ENCODE assay signal across 24 mouse cellular contexts in genomic region chr10:3993365-3994102, GRCm38 (mm10). TPM values are rescaled to one million over a fixed set of nuclear protein-coding genes. Genes with fewer than 3 reads are reported as not detected.
A peak's percentile ranks its signal among the peaks of the same experiment; 100 is the strongest.
DNase-seq lines count a peak whose midpoint lies in the region; ATAC-seq lines count a peak whose summit lies in the region.
"Had no signal": no experiment of that assay in that cellular context is flagged by ENCODE, and none has a peak within 500 bp of the region (broad histone marks: within the 10 kb centered on the region; RNA-seq: fewer than 3 reads in every experiment).

No protein-coding gene starts in this region.

- H3K4me1 ChIP-seq in liver, embryonic 12.5 days, result peaks cover 46% of the 10 kb centered on the region
- no peaks in the 10 kb centered on the region for H3K4me1 ChIP-seq in hindbrain, embryonic 13.5 days (replicated peaks)
- H3K4me1 ChIP-seq: forebrain, embryonic 13.5 days; heart, embryonic 10.5 days; limb, embryonic 13.5 days; neural tube, embryonic 13.5 days had no signal

- H3K27ac ChIP-seq in liver, embryonic 12.5 days, result peak overlapping the region; percentile 94
- H3K27ac ChIP-seq in hindbrain, embryonic 13.5 days, result no peak overlapping the region
- H3K27ac ChIP-seq: forebrain, embryonic 13.5 days; heart, embryonic 10.5 days; limb, embryonic 13.5 days; neural tube, embryonic 13.5 days had no signal

- WGBS in liver, embryonic 12.5 days (ENCODE audit: insufficient replicate concordance), result 42% methylated on average over 8 of the region's 8 CpGs
- 89% methylated on average over 8 of the region's 8 CpGs for WGBS in hindbrain, embryonic 13.5 days

- H3K9ac ChIP-seq in liver, embryonic 12.5 days, result peak overlapping the region; percentile 53
- H3K9ac ChIP-seq in hindbrain, embryonic 13.5 days, result no peak overlapping the region
- H3K9ac ChIP-seq: forebrain, embryonic 13.5 days; limb, embryonic 13.5 days; neural tube, embryonic 13.5 days had no signal

- peaks cover 96% of the 10 kb centered on the region for H3K36me3 ChIP-seq in liver, embryonic 12.5 days
- peaks cover 5% of the 10 kb centered on the region; the same call in 1 of the 2 replicates for H3K36me3 ChIP-seq in hindbrain, embryonic 13.5 days

- no peaks in the 10 kb centered on the region for H3K27me3 ChIP-seq in liver, embryonic 12.5 days (replicated peaks)
- no peaks in the 10 kb centered on the region for H3K27me3 ChIP-seq in hindbrain, embryonic 13.5 days
- H3K27me3 ChIP-seq: forebrain, embryonic 13.5 days; limb, embryonic 13.5 days; neural tube, embryonic 13.5 days; Patski had no signal

- DNase-seq in spleen, adult 12 weeks (ENCODE audit: low spot score), result peak; percentile 46
- no peak for DNase-seq in spleen, adult 18-20 months
- peak; percentile 34 to 62 for DNase-seq in spleen, postnatal 36 days (ENCODE audit: low spot score in 2 of 2)
- DNase-seq in right cerebral cortex, adult 18-20 months, result no peak
- DNase-seq in frontal cortex, adult 2 months (ENCODE audit: extremely low spot score in 1 of 2, low spot score in 1 of 2), result no peak
- DNase-seq: B cell, adult 2 months; cerebellum, adult 18-20 months; gastrocnemius, postnatal 36 days; heart, postnatal 14 days; kidney, adult 2 months; kidney, postnatal 4 days; lung, postnatal 10 days; right cerebral cortex, postnatal 4 days; thymus, postnatal 14 days had no signal

- H3K4me2 ChIP-seq in liver, embryonic 12.5 days, result peak overlapping the region; percentile 58
- H3K4me2 ChIP-seq in hindbrain, embryonic 13.5 days, result no peak overlapping the region
- H3K4me2 ChIP-seq: forebrain, embryonic 13.5 days; limb, embryonic 13.5 days; midbrain, embryonic 11.5 days; neural tube, embryonic 13.5 days had no signal

- peak overlapping the region; percentile 18; the same call in 1 of the 2 replicates for H3K4me3 ChIP-seq in liver, embryonic 12.5 days
- H3K4me3 ChIP-seq in hindbrain, embryonic 13.5 days, result no peak overlapping the region
- H3K4me3 ChIP-seq: forebrain, embryonic 13.5 days; heart, embryonic 10.5 days; limb, embryonic 13.5 days; neural tube, embryonic 13.5 days had no signal

- peak; percentile 71 for ATAC-seq in common myeloid progenitor, adult 5-6 weeks (replicated peaks; ENCODE audit: low read depth, poor library complexity, severe bottlenecking)
- peak; percentile 99 for ATAC-seq in liver, embryonic 12.5 days
- no peak for ATAC-seq in hindbrain, embryonic 13.5 days (ENCODE audit: low FRiP score)
- ATAC-seq: forebrain, embryonic 13.5 days; hindbrain, embryonic 16.5 days; Patski had no signal

- H3K9me3 ChIP-seq in liver, embryonic 12.5 days (replicated peaks), result no peaks in the 10 kb centered on the region
- no peaks in the 10 kb centered on the region for H3K9me3 ChIP-seq in hindbrain, embryonic 13.5 days
- H3K9me3 ChIP-seq: forebrain, embryonic 13.5 days; heart, embryonic 10.5 days; limb, embryonic 13.5 days; neural tube, embryonic 13.5 days had no signal

RNA-seq across cellular contexts. Expression of gene Mthfd1l, which starts 20.6 kb away (rescaled TPM):
- total RNA-seq in common myeloid progenitor, adult 5-6 weeks (2017), result 116 and 148 TPM in 2 replicates
- polyA plus RNA-seq in liver, embryonic 12.5 days (2016; fragmentation: Nextera tagmentation; extraction: Ambion mirVana), result 36.5 TPM in 2 replicates
- 5.3 and 6.0 TPM in 2 replicates for polyA plus RNA-seq in hindbrain, embryonic 13.5 days (2015; fragmentation: Nextera tagmentation; extraction: Ambion mirVana)
- 6.2 and 6.3 TPM in 2 replicates for polyA plus RNA-seq in frontal cortex, adult 2 months (2012; rRNA removed)

Comparison
In these comparisons a context has a peak if more than half of its experiments do, and no peak if none do; other contexts are left out.
1. DNase-seq: peak in spleen, adult 12 weeks (single experiment) and spleen, postnatal 36 days (2 of 2); none in spleen, adult 18-20 months (0 of 2), right cerebral cortex, adult 18-20 months (single experiment) and frontal cortex, adult 2 months (0 of 2).